Mouse (Mus musculus): ENCODE results near the gene Farp1. TPM values are rescaled to one million over a fixed set of nuclear protein-coding genes. Genes with fewer than 3 reads are reported as not detected.

Farp1 gene
- polyA plus RNA-seq, 1 experiment from 2014 or later, result 34.2 TPM

GRCm38 (mm10) chr14:121103459-121103858 lies 68.5 kb downstream of the Farp1 start:
- peaks cover 67% of the 10 kb centered on the region for H3K4me1 ChIP-seq (ENCODE audit: control insufficient read depth, insufficient read depth, low read length)
- no peak overlapping the region for H3K9ac ChIP-seq (ENCODE audit: low read depth, low read length)
- no peaks in the 10 kb centered on the region for H3K36me3 ChIP-seq (ENCODE audit: control insufficient read depth, insufficient read depth, low read length)
- H3K4me3 ChIP-seq (ENCODE audit: low read depth, low read length), result no peak overlapping the region
- ATAC-seq (ENCODE audit: low read depth) (peak; percentile 86), DNase-seq (ENCODE audit: low spot score) (peak; percentile 89)
- no peak overlapping the region for H3K4me2 ChIP-seq (ENCODE audit: low read depth, low read length)
- no peaks in the 10 kb centered on the region for H3K9me3 ChIP-seq (ENCODE audit: control insufficient read depth, low read length)
- WGBS, result 40% methylated on average over 9 of the region's 9 CpGs
- peak overlapping the region; percentile 69 for H3K27ac ChIP-seq (replicated peaks; ENCODE audit: low read depth, low read length)
- H3K27me3 ChIP-seq (replicated peaks; ENCODE audit: control insufficient read depth, insufficient read depth, low read length), result no peaks in the 10 kb centered on the region

DNA sequence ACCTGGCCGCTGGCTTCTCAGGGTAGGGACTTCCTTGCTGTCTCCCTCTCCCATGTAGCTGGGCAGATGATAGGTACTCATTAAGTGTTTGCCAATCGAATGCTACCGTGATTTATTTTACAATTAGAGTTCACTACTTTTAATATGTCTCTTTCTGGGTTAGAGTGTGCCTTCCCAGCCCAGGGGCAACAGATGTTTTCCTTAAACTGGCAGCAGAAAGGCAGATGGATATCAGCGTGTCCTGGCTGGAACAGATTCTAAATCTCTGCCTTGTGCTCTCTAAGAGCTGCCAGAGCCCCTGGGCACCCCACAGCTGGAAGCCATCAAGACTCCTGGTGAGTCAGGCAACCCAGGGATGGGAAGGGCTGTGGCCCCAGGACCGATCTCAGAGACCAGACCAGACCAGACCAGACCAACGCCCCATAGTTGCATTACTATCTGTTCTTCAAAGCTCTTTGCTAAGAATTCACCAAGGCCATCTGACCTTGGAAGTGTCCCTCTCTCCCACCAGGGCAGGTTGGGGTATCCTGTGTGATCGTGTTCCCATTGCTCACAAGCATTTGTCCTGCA lies 69.8 kb downstream of the Farp1 start:
- no peak overlapping the region for H3K9ac ChIP-seq (ENCODE audit: low read depth, low read length)
- no peaks in the 10 kb centered on the region for H3K27me3 ChIP-seq (replicated peaks; ENCODE audit: control insufficient read depth, insufficient read depth, low read length)
- peaks cover 73% of the 10 kb centered on the region for H3K4me1 ChIP-seq (ENCODE audit: control insufficient read depth, insufficient read depth, low read length)
- H3K27ac ChIP-seq (replicated peaks; ENCODE audit: low read depth, low read length), result peak overlapping the region; percentile 30
- H3K9me3 ChIP-seq (ENCODE audit: control insufficient read depth, low read length), result no peaks in the 10 kb centered on the region
- no peaks in the 10 kb centered on the region for H3K36me3 ChIP-seq (ENCODE audit: control insufficient read depth, insufficient read depth, low read length)
- 0 out of 2 replicates have a peak, but pooled peaks have one; percentile 6 for ATAC-seq (ENCODE audit: low read depth)
- no peak overlapping the region for H3K4me2 ChIP-seq (ENCODE audit: low read depth, low read length)
- peak; percentile 77 for DNase-seq (ENCODE audit: low spot score)
- no peak overlapping the region for H3K4me3 ChIP-seq (ENCODE audit: low read depth, low read length)
- 26% methylated on average over 7 of the region's 7 CpGs for WGBS

DNA sequence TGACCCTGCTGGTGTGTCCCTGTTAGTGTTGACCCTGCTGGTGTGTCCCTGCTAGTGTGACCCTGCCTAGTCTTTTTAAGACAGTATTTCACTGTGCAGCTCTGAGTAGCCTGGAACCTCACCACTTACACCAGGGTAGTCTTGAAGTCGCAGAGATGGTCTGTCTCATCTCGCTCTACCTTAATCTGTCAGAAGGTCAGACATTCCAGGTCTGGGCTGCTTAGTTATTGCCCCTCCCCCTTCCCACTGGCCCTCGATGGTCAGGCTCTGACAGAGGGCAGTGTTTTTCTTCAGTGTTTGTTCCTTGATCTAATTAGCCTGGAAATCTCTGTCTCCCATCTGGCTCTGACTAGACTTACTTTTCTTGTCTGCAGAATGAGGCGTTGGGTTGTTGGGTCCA lies 71.9 kb downstream of the Farp1 start:
- WGBS, result 39% methylated on average over 4 of the region's 4 CpGs
- Histone ChIP-seq H3K27me3 (replicated peaks; ENCODE audit: control insufficient read depth, insufficient read depth, low read length) (no peaks in the 10 kb centered on the region), H3K27ac (replicated peaks; ENCODE audit: low read depth, low read length) (no peak overlapping the region), H3K4me3 (ENCODE audit: low read depth, low read length) (no peak overlapping the region), H3K9ac (ENCODE audit: low read depth, low read length) (no peak overlapping the region), H3K9me3 (ENCODE audit: control insufficient read depth, low read length) (no peaks in the 10 kb centered on the region), H3K4me2 (ENCODE audit: low read depth, low read length) (no peak overlapping the region), H3K36me3 (ENCODE audit: control insufficient read depth, insufficient read depth, low read length) (no peaks in the 10 kb centered on the region), H3K4me1 (ENCODE audit: control insufficient read depth, insufficient read depth, low read length) (peaks cover 66% of the 10 kb centered on the region)
- ATAC-seq (ENCODE audit: low read depth) (no peak), DNase-seq (ENCODE audit: low spot score) (no peak)

DNA sequence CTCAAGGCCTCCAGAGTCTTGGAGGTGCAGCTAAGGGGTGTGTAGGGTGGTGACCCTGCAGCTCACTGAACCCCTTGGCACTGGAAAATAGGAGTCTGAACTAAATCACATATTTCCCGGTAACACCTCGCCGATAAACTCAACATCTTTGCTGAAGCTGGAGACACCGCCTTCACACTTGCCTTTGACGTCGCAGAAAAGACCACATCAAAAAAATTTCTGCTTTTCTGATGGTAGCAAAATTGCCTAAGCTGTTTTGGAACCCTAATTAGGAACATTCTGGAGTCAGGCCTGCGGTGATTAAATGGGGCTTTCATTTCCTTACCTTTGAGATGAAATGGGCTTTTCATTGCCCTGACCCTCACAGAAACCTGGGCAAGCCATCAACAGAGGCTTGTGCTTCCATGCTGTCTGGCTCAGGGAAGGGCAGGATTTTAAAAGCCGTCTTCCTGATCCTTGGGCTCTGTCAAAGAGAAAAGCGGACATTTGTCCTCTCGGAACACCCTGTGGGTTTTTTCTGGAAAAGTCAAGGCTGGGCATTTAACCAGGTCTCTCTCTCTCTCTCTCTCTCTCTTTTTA lies 72.8 kb downstream of the Farp1 start:
- no peaks in the 10 kb centered on the region for H3K27me3 ChIP-seq (replicated peaks; ENCODE audit: control insufficient read depth, insufficient read depth, low read length)
- no peak overlapping the region for H3K4me3 ChIP-seq (ENCODE audit: low read depth, low read length)
- DNase-seq (ENCODE audit: low spot score) (no peak), ATAC-seq (ENCODE audit: low read depth) (no peak)
- 52% methylated on average over 10 of the region's 10 CpGs for WGBS
- H3K4me1 ChIP-seq (ENCODE audit: control insufficient read depth, insufficient read depth, low read length), result peaks cover 62% of the 10 kb centered on the region
- H3K9me3 ChIP-seq (ENCODE audit: control insufficient read depth, low read length), result no peaks in the 10 kb centered on the region
- 0 out of 2 replicates have a peak, but pooled peaks cover 4% of the 10 kb centered on the region for H3K36me3 ChIP-seq (ENCODE audit: control insufficient read depth, insufficient read depth, low read length)
- no peak overlapping the region for H3K4me2 ChIP-seq (ENCODE audit: low read depth, low read length)
- H3K27ac ChIP-seq (replicated peaks; ENCODE audit: low read depth, low read length), result peak overlapping the region; percentile 89
- H3K9ac ChIP-seq (ENCODE audit: low read depth, low read length), result no peak overlapping the region

GRCm38 (mm10) chr14:121108439-121109115 lies 73.6 kb downstream of the Farp1 start:
- ATAC-seq (ENCODE audit: low read depth), result peak; percentile 28; the same call in 1 of the 2 replicates

GRCm38 (mm10) chr14:121109116-121109504 lies 74.1 kb downstream of the Farp1 start:
- Histone ChIP-seq H3K9me3 (ENCODE audit: control insufficient read depth, low read length) (no peaks in the 10 kb centered on the region), H3K4me3 (ENCODE audit: low read depth, low read length) (no peak overlapping the region), H3K4me1 (ENCODE audit: control insufficient read depth, insufficient read depth, low read length) (peaks cover 55% of the 10 kb centered on the region), H3K9ac (ENCODE audit: low read depth, low read length) (peak overlapping the region; percentile 48; the same call in 1 of the 2 replicates), H3K27ac (replicated peaks; ENCODE audit: low read depth, low read length) (peak overlapping the region; percentile 89), H3K27me3 (replicated peaks; ENCODE audit: control insufficient read depth, insufficient read depth, low read length) (no peaks in the 10 kb centered on the region), H3K36me3 (ENCODE audit: control insufficient read depth, insufficient read depth, low read length) (0 out of 2 replicates have a peak, but pooled peaks cover 4% of the 10 kb centered on the region), H3K4me2 (ENCODE audit: low read depth, low read length) (peak overlapping the region; percentile 28; the same call in 1 of the 2 replicates)
- DNase-seq (ENCODE audit: low spot score), result peak; percentile 57
- peak; percentile 16; the same call in 1 of the 2 replicates for ATAC-seq (ENCODE audit: low read depth)
- 18% methylated on average over 9 of the region's 9 CpGs for WGBS

More at GRCm38 (mm10) chr14:121108439-121109115, 73.6 kb downstream of the Farp1 start:
- H3K27me3 ChIP-seq (replicated peaks; ENCODE audit: control insufficient read depth, insufficient read depth, low read length), result no peaks in the 10 kb centered on the region
- no peak overlapping the region for H3K4me3 ChIP-seq (ENCODE audit: low read depth, low read length)
- 6% methylated on average over 8 of the region's 8 CpGs for WGBS
- H3K9ac ChIP-seq (ENCODE audit: low read depth, low read length), result no peak overlapping the region
- peak overlapping the region; percentile 89 for H3K27ac ChIP-seq (replicated peaks; ENCODE audit: low read depth, low read length)
- no peaks in the 10 kb centered on the region for H3K9me3 ChIP-seq (ENCODE audit: control insufficient read depth, low read length)
- 0 out of 2 replicates have a peak, but pooled peaks cover 4% of the 10 kb centered on the region for H3K36me3 ChIP-seq (ENCODE audit: control insufficient read depth, insufficient read depth, low read length)
- peaks cover 55% of the 10 kb centered on the region for H3K4me1 ChIP-seq (ENCODE audit: control insufficient read depth, insufficient read depth, low read length)
- peak; percentile 85 for DNase-seq (ENCODE audit: low spot score)
- peak overlapping the region; percentile 10; the same call in 1 of the 2 replicates for H3K4me2 ChIP-seq (ENCODE audit: low read depth, low read length)

GRCm38 (mm10) chr14:121110492-121111267 lies 75.7 kb downstream of the Farp1 start:
- H3K36me3 ChIP-seq (ENCODE audit: control insufficient read depth, insufficient read depth, low read length), result peaks cover 12% of the 10 kb centered on the region
- H3K27me3 ChIP-seq (replicated peaks; ENCODE audit: control insufficient read depth, insufficient read depth, low read length), result no peaks in the 10 kb centered on the region
- peaks cover 43% of the 10 kb centered on the region for H3K4me1 ChIP-seq (ENCODE audit: control insufficient read depth, insufficient read depth, low read length)
- ATAC-seq (ENCODE audit: low read depth), result no peak
- 81% methylated on average over 13 of the region's 13 CpGs for WGBS
- H3K9me3 ChIP-seq (ENCODE audit: control insufficient read depth, low read length), result no peaks in the 10 kb centered on the region
- H3K27ac ChIP-seq (replicated peaks; ENCODE audit: low read depth, low read length), result no peak overlapping the region
- H3K4me3 ChIP-seq (ENCODE audit: low read depth, low read length), result no peak overlapping the region
- no peak overlapping the region for H3K4me2 ChIP-seq (ENCODE audit: low read depth, low read length)
- H3K9ac ChIP-seq (ENCODE audit: low read depth, low read length), result no peak overlapping the region
- DNase-seq (ENCODE audit: low spot score), result no peak

DNA sequence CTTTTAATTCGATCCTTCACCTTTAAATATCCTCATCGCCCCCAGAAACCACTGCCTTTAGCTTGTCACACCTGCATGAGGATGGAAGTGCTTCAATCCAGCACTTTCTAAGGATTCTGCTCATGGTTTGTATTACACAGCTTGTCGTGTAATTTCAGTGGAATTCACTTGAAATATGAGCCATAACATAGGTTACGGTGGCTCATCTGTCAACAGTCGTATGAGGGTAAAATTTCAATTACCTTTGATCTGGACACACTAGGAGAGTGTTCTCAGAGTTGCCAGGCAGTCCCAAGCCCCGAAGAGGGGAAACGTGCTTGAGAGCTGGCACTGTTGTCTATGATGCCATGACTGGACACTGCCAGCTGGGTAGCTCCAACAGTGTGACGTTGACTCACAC lies 77.1 kb downstream of the Farp1 start:
- no peak overlapping the region for H3K4me2 ChIP-seq (ENCODE audit: low read depth, low read length)
- DNase-seq (ENCODE audit: low spot score) (no peak), ATAC-seq (ENCODE audit: low read depth) (0 out of 2 replicates have a peak, but pooled peaks have one; percentile 10)
- no peak overlapping the region for H3K4me3 ChIP-seq (ENCODE audit: low read depth, low read length)
- no peaks in the 10 kb centered on the region for H3K9me3 ChIP-seq (ENCODE audit: control insufficient read depth, low read length)
- H3K36me3 ChIP-seq (ENCODE audit: control insufficient read depth, insufficient read depth, low read length), result peaks cover 18% of the 10 kb centered on the region
- H3K9ac ChIP-seq (ENCODE audit: low read depth, low read length), result no peak overlapping the region
- WGBS, result 36% methylated on average over 8 of the region's 8 CpGs
- no peaks in the 10 kb centered on the region for H3K27me3 ChIP-seq (replicated peaks; ENCODE audit: control insufficient read depth, insufficient read depth, low read length)
- no peak overlapping the region for H3K27ac ChIP-seq (replicated peaks; ENCODE audit: low read depth, low read length)
- peaks cover 30% of the 10 kb centered on the region for H3K4me1 ChIP-seq (ENCODE audit: control insufficient read depth, insufficient read depth, low read length)
